Mouse (Mus musculus): ENCODE data around the gene Afmid. TPM values are rescaled to one million over a fixed set of nuclear protein-coding genes. Genes with fewer than 3 reads are reported as not detected.
"Not testable (repeated sequence)": the region's sequence is repeated elsewhere in the genome, so short reads cannot be mapped to it uniquely, and the experiment has no call there.

Afmid gene
- polyA plus RNA-seq, 1 experiment from 2014 or later, result 4.1 TPM

DNA sequence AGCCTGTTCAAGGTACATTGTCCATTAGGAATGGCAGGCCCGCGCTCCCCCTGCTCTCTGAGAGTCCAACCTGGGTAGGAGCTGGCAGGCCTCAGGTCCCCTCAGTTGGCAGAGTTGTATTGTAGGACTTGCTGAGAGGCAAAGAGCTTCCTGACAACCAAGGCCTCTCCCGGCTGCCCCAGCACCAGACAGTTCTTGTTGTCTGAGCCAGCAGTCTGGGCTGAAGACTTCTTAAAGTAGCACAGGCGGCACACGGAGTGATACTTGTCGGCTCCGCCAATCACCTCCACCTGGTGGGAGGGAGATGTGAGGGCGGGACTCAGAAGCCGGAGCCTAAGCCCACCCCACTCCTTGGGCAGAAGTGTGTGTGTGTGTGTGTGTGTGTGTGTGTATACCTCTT lies 9.9 kb upstream of the Afmid start:
- H3K4me2 ChIP-seq (ENCODE audit: low read length); ATAC-seq (ENCODE audit: low FRiP score, low TSS enrichment); H3K36me3 ChIP-seq (ENCODE audit: control insufficient read depth, insufficient read depth, low read length); H3K27ac ChIP-seq (replicated peaks; ENCODE audit: low read depth, low read length); H3K4me3 ChIP-seq (replicated peaks; ENCODE audit: low read depth, low read length); H3K27me3 ChIP-seq (ENCODE audit: control insufficient read depth, insufficient read depth, low read length); H3K4me1 ChIP-seq (ENCODE audit: control insufficient read depth, insufficient read depth, low read length); DNase-seq; H3K9me3 ChIP-seq (ENCODE audit: control insufficient read depth, low read length); H3K9ac ChIP-seq (replicated peaks; ENCODE audit: low read length): not testable (repeated sequence)
- WGBS, result 88% methylated on average over 9 of the region's 9 CpGs

DNA sequence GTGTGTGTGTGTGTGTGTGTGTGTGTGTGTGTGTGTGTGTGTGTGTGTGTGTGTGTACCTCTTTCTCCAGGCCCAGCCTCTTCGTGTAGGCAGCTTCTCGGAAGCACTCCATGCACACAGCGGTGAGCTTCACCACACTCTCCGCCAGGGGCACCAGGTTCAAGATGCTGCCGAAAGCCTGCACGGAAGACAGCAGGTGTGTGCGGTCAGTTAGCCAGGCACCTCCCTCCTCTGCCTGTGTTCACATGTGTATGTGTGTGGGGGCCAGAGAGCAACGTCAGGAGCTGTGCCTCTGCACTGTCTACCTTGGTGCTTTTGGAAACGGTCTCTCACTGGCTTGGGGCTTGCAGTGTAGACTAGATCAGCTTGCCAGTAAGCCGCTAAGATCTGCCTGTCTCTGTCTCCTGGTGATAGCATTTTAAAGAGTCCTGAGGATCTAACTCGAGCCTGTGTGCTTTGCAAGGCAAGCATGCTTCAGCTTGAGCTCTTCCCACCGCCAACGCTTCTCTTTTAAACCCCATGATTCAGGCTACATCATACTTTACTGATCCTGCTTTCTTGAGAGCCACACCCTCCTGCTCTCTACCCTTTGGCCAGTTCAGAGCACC lies 9.2 kb upstream of the Afmid start:
- H3K4me2 ChIP-seq (ENCODE audit: low read length), result no peak overlapping the region
- H3K4me1 ChIP-seq (ENCODE audit: control insufficient read depth, insufficient read depth, low read length), result no peaks in the 10 kb centered on the region
- no peak for DNase-seq
- no peak overlapping the region for H3K9ac ChIP-seq (replicated peaks; ENCODE audit: low read length)
- H3K27ac ChIP-seq (replicated peaks; ENCODE audit: low read depth, low read length), result no peak overlapping the region
- H3K9me3 ChIP-seq (ENCODE audit: control insufficient read depth, low read length), result no peaks in the 10 kb centered on the region
- no peaks in the 10 kb centered on the region; the same call in 1 of the 2 replicates for H3K36me3 ChIP-seq (ENCODE audit: control insufficient read depth, insufficient read depth, low read length)
- no peaks in the 10 kb centered on the region for H3K27me3 ChIP-seq (ENCODE audit: control insufficient read depth, insufficient read depth, low read length)
- 91% methylated on average over 13 of the region's 13 CpGs for WGBS
- no peak overlapping the region for H3K4me3 ChIP-seq (replicated peaks; ENCODE audit: low read depth, low read length)
- no peak for ATAC-seq (ENCODE audit: low FRiP score, low TSS enrichment)

- WGBS, result 62% methylated on average over 8 of the region's 8 CpGs
- no peak for ATAC-seq (ENCODE audit: low FRiP score, low TSS enrichment)
- H3K4me2 ChIP-seq (ENCODE audit: low read length), result no peak overlapping the region
- H3K36me3 ChIP-seq (ENCODE audit: control insufficient read depth, insufficient read depth, low read length), result no peaks in the 10 kb centered on the region; the same call in 1 of the 2 replicates
- no peak overlapping the region for H3K27ac ChIP-seq (replicated peaks; ENCODE audit: low read depth, low read length)
- DNase-seq, result no peak
- no peak overlapping the region for H3K4me3 ChIP-seq (replicated peaks; ENCODE audit: low read depth, low read length)
- H3K9ac ChIP-seq (replicated peaks; ENCODE audit: low read length), result no peak overlapping the region
- no peaks in the 10 kb centered on the region for H3K4me1 ChIP-seq (ENCODE audit: control insufficient read depth, insufficient read depth, low read length)
- no peaks in the 10 kb centered on the region for H3K9me3 ChIP-seq (ENCODE audit: control insufficient read depth, low read length)
- no peaks in the 10 kb centered on the region for H3K27me3 ChIP-seq (ENCODE audit: control insufficient read depth, insufficient read depth, low read length)
Measured at GRCm38 (mm10) chr11:117819095-117819494, 6.6 kb upstream of the Afmid start.

DNA sequence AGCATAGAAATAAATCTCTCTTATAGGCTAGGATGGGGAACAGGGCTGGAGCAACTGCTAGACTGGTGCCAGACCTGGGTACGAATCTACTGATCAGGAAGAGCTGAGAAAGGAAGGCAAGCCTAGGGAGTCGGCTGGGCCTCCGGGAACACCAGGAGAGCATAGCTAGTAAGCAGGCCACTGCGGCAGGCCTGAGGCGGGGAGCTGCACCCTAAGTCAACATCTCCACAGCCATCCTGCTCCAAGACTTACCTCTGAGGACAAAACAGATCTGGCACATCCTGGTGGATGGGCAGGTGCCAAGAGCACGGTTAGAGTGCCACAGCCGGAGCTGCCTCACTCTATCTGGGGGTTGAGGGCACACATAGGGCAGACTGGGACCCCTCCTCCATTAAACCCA lies 5.6 kb upstream of the Afmid start:
- H3K4me3 ChIP-seq (replicated peaks; ENCODE audit: low read depth, low read length), result no peak overlapping the region

DNA sequence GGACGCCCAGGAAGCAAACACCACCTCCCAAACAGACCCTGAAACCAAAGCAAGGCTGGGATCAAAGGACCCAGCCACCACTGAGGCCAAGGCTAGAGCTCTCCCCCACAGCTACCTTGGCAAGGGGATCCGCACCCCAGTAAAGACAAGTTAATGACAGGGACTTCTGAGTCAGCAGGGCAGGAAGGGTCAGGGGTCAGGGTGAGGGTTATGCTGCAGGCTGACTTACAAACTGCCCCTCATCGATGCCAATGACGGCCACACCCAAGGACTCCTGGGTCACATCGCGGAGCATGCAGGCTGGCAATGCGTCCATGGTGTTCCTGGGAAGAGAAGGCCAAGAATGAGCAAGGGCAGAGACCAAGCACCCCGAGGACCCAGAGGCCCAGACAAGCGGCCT lies 3.9 kb upstream of the Afmid start:
- Histone ChIP-seq H3K27me3 (ENCODE audit: control insufficient read depth, insufficient read depth, low read length) (no peaks in the 10 kb centered on the region), H3K4me3 (replicated peaks; ENCODE audit: low read depth, low read length) (no peak overlapping the region), H3K4me2 (ENCODE audit: low read length) (no peak overlapping the region), H3K4me1 (ENCODE audit: control insufficient read depth, insufficient read depth, low read length) (peaks cover 17% of the 10 kb centered on the region), H3K9ac (replicated peaks; ENCODE audit: low read length) (no peak overlapping the region), H3K27ac (replicated peaks; ENCODE audit: low read depth, low read length) (no peak overlapping the region), H3K9me3 (ENCODE audit: control insufficient read depth, low read length) (no peaks in the 10 kb centered on the region), H3K36me3 (ENCODE audit: control insufficient read depth, insufficient read depth, low read length) (no peaks in the 10 kb centered on the region; the same call in 1 of the 2 replicates)
- 94% methylated on average over 9 of the region's 9 CpGs for WGBS
- no peak for ATAC-seq (ENCODE audit: low FRiP score, low TSS enrichment)
- no peak for DNase-seq

More for the DNA sequence above, 5.6 kb upstream of the Afmid start:
- H3K27me3 ChIP-seq (ENCODE audit: control insufficient read depth, insufficient read depth, low read length), result no peaks in the 10 kb centered on the region
- H3K4me1 ChIP-seq (ENCODE audit: control insufficient read depth, insufficient read depth, low read length), result peaks cover 4% of the 10 kb centered on the region
- WGBS, result 96% methylated on average over 7 of the region's 7 CpGs
- no peaks in the 10 kb centered on the region for H3K9me3 ChIP-seq (ENCODE audit: control insufficient read depth, low read length)
- no peak overlapping the region for H3K27ac ChIP-seq (replicated peaks; ENCODE audit: low read depth, low read length)
- H3K36me3 ChIP-seq (ENCODE audit: control insufficient read depth, insufficient read depth, low read length), result no peaks in the 10 kb centered on the region; the same call in 1 of the 2 replicates
- no peak for DNase-seq
- no peak for ATAC-seq (ENCODE audit: low FRiP score, low TSS enrichment)
- H3K4me2 ChIP-seq (ENCODE audit: low read length), result no peak overlapping the region
- no peak overlapping the region for H3K9ac ChIP-seq (replicated peaks; ENCODE audit: low read length)

DNA sequence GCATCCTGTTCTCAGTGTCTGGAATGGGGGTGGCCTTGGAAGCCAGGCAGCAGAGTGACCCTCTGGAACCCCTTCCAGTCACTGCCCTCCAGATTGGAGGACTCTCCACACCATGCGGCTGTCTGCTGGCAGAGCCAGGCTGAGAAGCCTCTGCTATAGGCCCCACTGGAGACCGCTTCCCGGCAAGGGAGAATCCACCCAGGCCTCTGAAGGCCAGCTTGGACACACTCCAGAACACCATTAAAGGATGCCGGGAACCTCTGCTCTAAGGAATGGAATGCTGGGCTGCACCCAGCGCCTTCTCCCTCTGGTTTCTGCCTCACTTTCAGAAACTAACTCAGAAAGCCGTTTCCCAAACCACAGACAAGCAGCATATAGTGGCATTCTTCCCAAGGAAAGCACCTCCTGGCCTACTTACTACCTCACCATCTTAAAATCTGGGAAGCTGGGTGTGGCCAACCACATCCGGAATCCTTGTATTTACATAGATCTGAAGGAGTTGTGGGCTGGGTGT lies 2.9 kb upstream of the Afmid start:
- Histone ChIP-seq H3K9me3 (ENCODE audit: control insufficient read depth, low read length) (no peaks in the 10 kb centered on the region), H3K4me2 (ENCODE audit: low read length) (no peak overlapping the region), H3K4me1 (ENCODE audit: control insufficient read depth, insufficient read depth, low read length) (peaks cover 17% of the 10 kb centered on the region), H3K4me3 (replicated peaks; ENCODE audit: low read depth, low read length) (no peak overlapping the region), H3K36me3 (ENCODE audit: control insufficient read depth, insufficient read depth, low read length) (no peaks in the 10 kb centered on the region), H3K27me3 (ENCODE audit: control insufficient read depth, insufficient read depth, low read length) (no peaks in the 10 kb centered on the region), H3K27ac (replicated peaks; ENCODE audit: low read depth, low read length) (no peak overlapping the region), H3K9ac (replicated peaks; ENCODE audit: low read length) (no peak overlapping the region)
- no peak for ATAC-seq (ENCODE audit: low FRiP score, low TSS enrichment)
- DNase-seq, result no peak
- 90% methylated on average over 7 of the region's 7 CpGs for WGBS

- no peaks in the 10 kb centered on the region for H3K9me3 ChIP-seq (ENCODE audit: control insufficient read depth, low read length)
- H3K27me3 ChIP-seq (ENCODE audit: control insufficient read depth, insufficient read depth, low read length), result no peaks in the 10 kb centered on the region
- H3K4me1 ChIP-seq (ENCODE audit: control insufficient read depth, insufficient read depth, low read length), result peaks cover 17% of the 10 kb centered on the region
- no peak for DNase-seq
- no peak overlapping the region for H3K27ac ChIP-seq (replicated peaks; ENCODE audit: low read depth, low read length)
- no peak overlapping the region for H3K4me2 ChIP-seq (ENCODE audit: low read length)
- 94% methylated on average over 6 of the region's 6 CpGs for WGBS
- H3K9ac ChIP-seq (replicated peaks; ENCODE audit: low read length), result no peak overlapping the region
- H3K4me3 ChIP-seq (replicated peaks; ENCODE audit: low read depth, low read length), result no peak overlapping the region
- no peak for ATAC-seq (ENCODE audit: low FRiP score, low TSS enrichment)
- H3K36me3 ChIP-seq (ENCODE audit: control insufficient read depth, insufficient read depth, low read length), result no peaks in the 10 kb centered on the region
Measured at GRCm38 (mm10) chr11:117823411-117823810, 2.3 kb upstream of the Afmid start.

DNA sequence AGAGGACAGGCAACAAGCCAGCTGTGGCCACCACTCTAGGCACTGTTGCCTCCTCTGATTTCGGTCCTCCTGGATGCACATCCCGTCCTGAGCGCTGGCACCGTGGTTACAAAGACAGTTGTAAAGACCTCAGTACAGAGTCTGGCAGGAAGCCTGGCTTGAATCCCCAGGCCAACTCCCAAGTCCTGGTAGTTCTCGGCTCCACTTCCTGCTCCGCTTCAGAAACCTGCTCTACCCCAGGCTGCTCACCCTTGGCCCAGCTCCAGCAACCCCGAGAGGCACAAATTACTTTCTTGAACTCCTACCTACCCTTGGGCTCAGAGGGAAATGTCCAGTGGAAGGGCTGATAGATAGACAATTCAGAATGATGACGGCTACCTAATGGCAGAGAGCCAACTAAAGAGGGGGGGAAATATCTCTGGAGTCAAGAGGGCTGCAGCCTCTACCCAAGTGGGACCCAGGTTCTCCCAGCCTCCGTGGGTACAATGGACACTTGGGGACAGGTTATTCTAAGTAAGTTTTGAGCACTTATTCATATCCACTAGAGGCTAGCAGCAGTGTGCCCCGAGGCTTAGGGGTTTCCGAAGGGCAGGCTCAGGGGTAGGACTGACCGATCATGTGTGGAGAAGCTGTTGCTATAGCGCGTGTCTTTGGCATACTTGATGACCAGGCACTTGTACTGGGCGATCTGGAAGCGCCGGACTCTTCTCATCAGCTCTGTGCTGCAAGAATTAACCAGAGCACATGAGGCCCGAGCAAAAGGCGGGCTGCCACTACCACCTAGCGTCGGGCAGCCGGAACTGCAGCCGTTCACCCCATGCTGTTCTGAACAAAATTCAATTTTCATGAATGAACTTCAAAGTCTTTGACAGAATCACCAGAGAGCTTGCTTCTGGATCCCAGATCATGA lies 1.4 kb upstream of the Afmid start:
- peak; percentile 91 for DNase-seq
- Histone ChIP-seq H3K9me3 (ENCODE audit: control insufficient read depth, low read length) (no peaks in the 10 kb centered on the region), H3K27me3 (ENCODE audit: control insufficient read depth, insufficient read depth, low read length) (no peaks in the 10 kb centered on the region), H3K4me2 (ENCODE audit: low read length) (peak overlapping the region; percentile 79), H3K4me1 (ENCODE audit: control insufficient read depth, insufficient read depth, low read length) (peaks cover 17% of the 10 kb centered on the region), H3K27ac (replicated peaks; ENCODE audit: low read depth, low read length) (no peak overlapping the region), H3K36me3 (ENCODE audit: control insufficient read depth, insufficient read depth, low read length) (no peaks in the 10 kb centered on the region), H3K9ac (replicated peaks; ENCODE audit: low read length) (0 out of 2 replicates have a peak overlapping the region, but pooled peaks have one; percentile 29), H3K4me3 (replicated peaks; ENCODE audit: low read depth, low read length) (peak overlapping the region; percentile 37)
- ATAC-seq (ENCODE audit: low FRiP score, low TSS enrichment), result peak; percentile 66; the same call in 1 of the 2 replicates
- 21% methylated on average over 23 of the region's 23 CpGs for WGBS

Measured in midbrain, embryonic 14.5 days (tissue).